ENCODE assay signal across 9 mouse cellular contexts in the genomic region with DNA sequence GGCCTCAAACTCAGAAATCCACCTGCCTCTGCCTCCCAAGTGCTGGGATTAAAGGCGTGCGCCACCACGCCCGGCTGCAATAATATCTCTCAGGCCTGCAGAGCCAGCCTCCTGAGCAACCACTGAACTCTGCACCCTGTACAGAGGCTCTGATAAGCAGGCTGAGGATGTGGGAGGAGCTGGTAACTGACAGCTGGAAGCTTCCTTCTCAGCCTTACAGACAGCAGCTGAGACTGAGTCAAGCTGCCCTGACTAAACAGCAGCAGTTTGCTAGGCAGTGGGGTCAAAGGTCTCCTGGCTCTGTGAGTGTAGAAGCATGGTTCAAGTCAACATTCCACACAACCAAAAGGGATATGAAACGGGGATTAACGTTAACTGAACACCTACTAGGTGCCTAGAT. TPM values are rescaled to one million over a fixed set of nuclear protein-coding genes. Genes with fewer than 3 reads are reported as not detected.
DNase-seq lines count a peak whose midpoint lies in the region; ATAC-seq and TF ChIP-seq lines count a peak whose summit lies in the region.
"Had no signal": no experiment of that assay in that cellular context is flagged by ENCODE, and none has a peak within 500 bp of the region (broad histone marks: within the 10 kb centered on the region; RNA-seq: fewer than 3 reads in every experiment).

No protein-coding gene starts in this region.

- no peaks in the 10 kb centered on the region for H3K36me3 ChIP-seq in liver, embryonic 15.5 days (replicated peaks)
- no peaks in the 10 kb centered on the region for H3K36me3 ChIP-seq in stomach, postnatal 0 days (ENCODE audit: control insufficient read depth, insufficient read depth, low read length)
- no peaks in the 10 kb centered on the region for H3K36me3 ChIP-seq in midbrain, embryonic 16.5 days (ENCODE audit: control insufficient read depth, insufficient read depth, low read length)
- H3K36me3 ChIP-seq: embryonic facial prominence, embryonic 13.5 days had no signal

- H3K4me2 ChIP-seq in liver, embryonic 15.5 days = no peak overlapping the region
- H3K4me2 ChIP-seq in stomach, postnatal 0 days (replicated peaks; ENCODE audit: low read depth) = no peak overlapping the region
- H3K4me2 ChIP-seq in midbrain, embryonic 16.5 days (ENCODE audit: low read length) = no peak overlapping the region
- H3K4me2 ChIP-seq: embryonic facial prominence, embryonic 13.5 days had no signal

- TF ChIP-seq EP300 in stomach, postnatal 0 days (optimal IDR thresholded peaks at IDR 0.05) = no peak

- no peak overlapping the region for H3K4me3 ChIP-seq in liver, embryonic 15.5 days (replicated peaks)
- no peak overlapping the region for H3K4me3 ChIP-seq in stomach, postnatal 0 days (ENCODE audit: low read depth, low read length)
- no peak overlapping the region for H3K4me3 ChIP-seq in midbrain, embryonic 16.5 days (ENCODE audit: low read depth, low read length)
- H3K4me3 ChIP-seq: embryonic facial prominence, embryonic 13.5 days had no signal

- no peaks in the 10 kb centered on the region for H3K9me3 ChIP-seq in liver, embryonic 15.5 days (replicated peaks)
- no peaks in the 10 kb centered on the region for H3K9me3 ChIP-seq in stomach, postnatal 0 days (ENCODE audit: control insufficient read depth, low read length)
- no peaks in the 10 kb centered on the region for H3K9me3 ChIP-seq in midbrain, embryonic 16.5 days (replicated peaks; ENCODE audit: control insufficient read depth, low read length, poor library complexity, severe bottlenecking)
- H3K9me3 ChIP-seq: embryonic facial prominence, embryonic 13.5 days had no signal

- WGBS in liver, embryonic 15.5 days (ENCODE audit: insufficient replicate concordance) = 6% methylated on average over 6 of the region's 6 CpGs
- WGBS in stomach, postnatal 0 days = 34% methylated on average over 6 of the region's 6 CpGs
- 84% methylated on average over 6 of the region's 6 CpGs for WGBS in midbrain, embryonic 16.5 days

- H3K27ac ChIP-seq in liver, embryonic 15.5 days (replicated peaks) = peak overlapping the region; percentile 31
- H3K27ac ChIP-seq in stomach, postnatal 0 days (replicated peaks) = 0 out of 2 replicates have a peak overlapping the region, but pooled peaks have one; percentile 45
- no peak overlapping the region for H3K27ac ChIP-seq in midbrain, embryonic 16.5 days (ENCODE audit: low read length)
- H3K27ac ChIP-seq: embryonic facial prominence, embryonic 13.5 days had no signal

- no peak overlapping the region for H3K9ac ChIP-seq in liver, embryonic 15.5 days
- H3K9ac ChIP-seq in stomach, postnatal 0 days (ENCODE audit: low read length) = no peak overlapping the region
- H3K9ac ChIP-seq in midbrain, embryonic 16.5 days (ENCODE audit: low read depth, low read length) = no peak overlapping the region
- H3K9ac ChIP-seq: embryonic facial prominence, embryonic 13.5 days had no signal

- ATAC-seq in liver, embryonic 15.5 days (ENCODE audit: insufficient read depth) = peak; percentile 68
- ATAC-seq in stomach, postnatal 0 days (ENCODE audit: low FRiP score, low TSS enrichment) = peak; percentile 89
- ATAC-seq in midbrain, embryonic 16.5 days = no peak

- no peak for TF ChIP-seq CTCF in stomach, postnatal 0 days (IDR thresholded peaks at IDR 0.05; ENCODE audit: low read depth)

- H3K27me3 ChIP-seq in liver, embryonic 15.5 days = no peaks in the 10 kb centered on the region
- H3K27me3 ChIP-seq in stomach, postnatal 0 days (ENCODE audit: control insufficient read depth, insufficient read depth, low read length) = no peaks in the 10 kb centered on the region
- no peaks in the 10 kb centered on the region for H3K27me3 ChIP-seq in midbrain, embryonic 16.5 days (ENCODE audit: control insufficient read depth, insufficient read depth, low read depth, low read length)
- H3K27me3 ChIP-seq: embryonic facial prominence, embryonic 13.5 days had no signal

- peaks cover 54% of the 10 kb centered on the region for H3K4me1 ChIP-seq in liver, embryonic 15.5 days (replicated peaks)
- no peaks in the 10 kb centered on the region for H3K4me1 ChIP-seq in stomach, postnatal 0 days (replicated peaks; ENCODE audit: control insufficient read depth, insufficient read depth)
- H3K4me1 ChIP-seq in midbrain, embryonic 16.5 days (ENCODE audit: control insufficient read depth, insufficient read depth, low read length) = peaks cover 3% of the 10 kb centered on the region; the same call in 1 of the 2 replicates

- peak; percentile 83 for DNase-seq in CD4-positive helper T cell, adult 2 months (ENCODE audit: low read depth, low spot score)
- DNase-seq in adrenal gland, postnatal 36 days = peak; percentile 15 to 48
- DNase-seq in heart, postnatal 4 days = peak; percentile 22
- peak; percentile 64 for DNase-seq in stomach, postnatal 0 days (ENCODE audit: low spot score)
- no peak for DNase-seq in gastrocnemius, postnatal 10 days
- no peak for DNase-seq in layer of hippocampus, adult 9-10 months (ENCODE audit: low spot score)

RNA-seq across cellular contexts. Expression of a gene that starts 8.0 kb away (rescaled TPM):
- 100 to 1,000 TPM; 439 to 497 TPM for total RNA-seq in adrenal gland, postnatal 36 days (2021)
- total RNA-seq in heart, postnatal 4 days (2021) = 1,000 to 10,000 TPM; 1,136 TPM
- 1,291 and 1,714 TPM in 2 replicates for polyA plus RNA-seq in liver, embryonic 15.5 days (2015; fragmentation: Nextera tagmentation; extraction: Ambion mirVana)
- 718 and 816 TPM in 2 replicates for polyA plus RNA-seq in stomach, postnatal 0 days (2015; fragmentation: Nextera tagmentation; extraction: Ambion mirVana)
- 596 and 701 TPM in 2 replicates for polyA plus RNA-seq in midbrain, embryonic 16.5 days (2015; fragmentation: Nextera tagmentation; extraction: Ambion mirVana)
- 1,000 to 10,000 TPM; 1,967 to 2,342 TPM for total RNA-seq in gastrocnemius, postnatal 10 days (2021)

RNA-seq across cellular contexts. Expression of a gene that starts 27.7 kb away (rescaled TPM):
- not detected for total RNA-seq in adrenal gland, postnatal 36 days (2021)
- total RNA-seq in heart, postnatal 4 days (2021) = not detected
- polyA plus RNA-seq in liver, embryonic 15.5 days (2015; fragmentation: Nextera tagmentation; extraction: Ambion mirVana) = 0.18 TPM in 1 of 2 replicates, not detected in the other
- not detected in 2 replicates for polyA plus RNA-seq in stomach, postnatal 0 days (2015; fragmentation: Nextera tagmentation; extraction: Ambion mirVana)
- 0.33 and 0.46 TPM in 2 replicates for polyA plus RNA-seq in midbrain, embryonic 16.5 days (2015; fragmentation: Nextera tagmentation; extraction: Ambion mirVana)
- total RNA-seq in gastrocnemius, postnatal 10 days (2021) = not detected
- polyA plus RNA-seq: embryonic facial prominence, embryonic 13.5 days had no signal

RNA-seq across cellular contexts. Expression of a gene that starts 37.4 kb away (rescaled TPM):
- 10 to 100 TPM; 41.2 to 41.4 TPM for total RNA-seq in adrenal gland, postnatal 36 days (2021)
- 10 to 100 TPM; 22.9 to 23.8 TPM for total RNA-seq in heart, postnatal 4 days (2021)
- polyA plus RNA-seq in liver, embryonic 15.5 days (2015; fragmentation: Nextera tagmentation; extraction: Ambion mirVana) = 25.4 and 26.3 TPM in 2 replicates
- polyA plus RNA-seq in stomach, postnatal 0 days (2015; fragmentation: Nextera tagmentation; extraction: Ambion mirVana) = 28.0 and 29.0 TPM in 2 replicates
- 40.9 and 46.8 TPM in 2 replicates for polyA plus RNA-seq in midbrain, embryonic 16.5 days (2015; fragmentation: Nextera tagmentation; extraction: Ambion mirVana)
- 10 to 100 TPM; 18.3 to 23.4 TPM for total RNA-seq in gastrocnemius, postnatal 10 days (2021)

RNA-seq across cellular contexts. Expression of a gene that starts 37.4 kb away (rescaled TPM):
- 10 to 100 TPM; 20.8 to 25.9 TPM for total RNA-seq in adrenal gland, postnatal 36 days (2021)
- 10 to 100 TPM; 12.2 to 12.8 TPM for total RNA-seq in heart, postnatal 4 days (2021)
- polyA plus RNA-seq in liver, embryonic 15.5 days (2015; fragmentation: Nextera tagmentation; extraction: Ambion mirVana) = 6.7 and 7.5 TPM in 2 replicates
- polyA plus RNA-seq in stomach, postnatal 0 days (2015; fragmentation: Nextera tagmentation; extraction: Ambion mirVana) = 6.4 and 7.0 TPM in 2 replicates
- 11.1 and 14.0 TPM in 2 replicates for polyA plus RNA-seq in midbrain, embryonic 16.5 days (2015; fragmentation: Nextera tagmentation; extraction: Ambion mirVana)
- 10 to 100 TPM; 12.1 to 16.0 TPM for total RNA-seq in gastrocnemius, postnatal 10 days (2021)

Comparison
In these comparisons a context has a peak if more than half of its experiments do, and no peak if none do; other contexts are left out.
1. DNase-seq: peak in CD4-positive helper T cell, adult 2 months (single experiment), adrenal gland, postnatal 36 days (2 of 2), heart, postnatal 4 days (single experiment) and stomach, postnatal 0 days (single experiment); none in gastrocnemius, postnatal 10 days (single experiment) and layer of hippocampus, adult 9-10 months (single experiment).